Mouse (Mus musculus): ENCODE measurements around the gene Wipf1.

Wipf1 gene

GRCm38 (mm10) chr2:73466481-73466880 is 63.1 kb downstream of the Wipf1 start:
- DNase-seq = no peak

GRCm38 (mm10) chr2:73463431-73464194 is 65.9 kb downstream of the Wipf1 start:
- no peak for DNase-seq

- no peak for DNase-seq
Measured at GRCm38 (mm10) chr2:73462757-73463339, 66.7 kb downstream of the Wipf1 start.

GRCm38 (mm10) chr2:73462265-73462664 is 67.3 kb downstream of the Wipf1 start:
- no peak for DNase-seq

- no peak for DNase-seq
Measured at GRCm38 (mm10) chr2:73460168-73460567, 69.4 kb downstream of the Wipf1 start.

GRCm38 (mm10) chr2:73459607-73460153 is 69.9 kb downstream of the Wipf1 start:
- no peak for DNase-seq

- DNase-seq = no peak
Measured at GRCm38 (mm10) chr2:73456886-73457285, 72.6 kb downstream of the Wipf1 start.

GRCm38 (mm10) chr2:73456154-73456553 is 73.4 kb downstream of the Wipf1 start:
- no peak for DNase-seq

- DNase-seq = no peak
Measured at GRCm38 (mm10) chr2:73455541-73455940, 74.0 kb downstream of the Wipf1 start.

GRCm38 (mm10) chr2:73454682-73455081 is 74.9 kb downstream of the Wipf1 start:
- DNase-seq = no peak

- DNase-seq = no peak
Measured at GRCm38 (mm10) chr2:73454186-73454585, 75.3 kb downstream of the Wipf1 start.

- no peak for DNase-seq
Measured at GRCm38 (mm10) chr2:73453717-73454116, 75.8 kb downstream of the Wipf1 start.

GRCm38 (mm10) chr2:73453085-73453484 is 76.4 kb downstream of the Wipf1 start:
- no peak for DNase-seq

- no peak for DNase-seq
Measured at GRCm38 (mm10) chr2:73452556-73452955, 77.0 kb downstream of the Wipf1 start.

- no peak for DNase-seq
Measured at GRCm38 (mm10) chr2:73451541-73451940, 78.0 kb downstream of the Wipf1 start.

GRCm38 (mm10) chr2:73450172-73450715 is 79.3 kb downstream of the Wipf1 start:
- no peak for DNase-seq

- DNase-seq = peak; percentile 38
Measured at GRCm38 (mm10) chr2:73443985-73444384, 85.5 kb downstream of the Wipf1 start.

- no peak for DNase-seq
Measured at GRCm38 (mm10) chr2:73442015-73442414, 87.5 kb downstream of the Wipf1 start.

GRCm38 (mm10) chr2:73440319-73440718 is 89.2 kb downstream of the Wipf1 start:
- DNase-seq = no peak

- no peak for DNase-seq
Measured at GRCm38 (mm10) chr2:73436976-73437375, 92.6 kb downstream of the Wipf1 start.

GRCm38 (mm10) chr2:73435847-73436246 is 93.7 kb downstream of the Wipf1 start:
- no peak for DNase-seq

- DNase-seq = no peak
Measured at GRCm38 (mm10) chr2:73431959-73432396, 97.6 kb downstream of the Wipf1 start.

GRCm38 (mm10) chr2:73428803-73429468 is 100.6 kb downstream of the Wipf1 start:
- DNase-seq = peak; percentile 66

Data from layer of hippocampus, adult 9-11 months (tissue).